Mouse (Mus musculus) lung, postnatal 0 days (tissue): ENCODE results near the gene Pram1.

Source experiments
- CTCF ChIP-seq: IDR thresholded peaks from 2 replicates; pipeline ENCODE4 v1.5.1; 2016; ENCODE audit warnings: antibody characterized with exemption, mild to moderate bottlenecking
- EP300 ChIP-seq: IDR thresholded peaks from 2 replicates; pipeline ENCODE4 v1.6.1; 2016; ENCODE audit warnings: antibody characterized with exemption, mild to moderate bottlenecking, control low read depth

DNA sequence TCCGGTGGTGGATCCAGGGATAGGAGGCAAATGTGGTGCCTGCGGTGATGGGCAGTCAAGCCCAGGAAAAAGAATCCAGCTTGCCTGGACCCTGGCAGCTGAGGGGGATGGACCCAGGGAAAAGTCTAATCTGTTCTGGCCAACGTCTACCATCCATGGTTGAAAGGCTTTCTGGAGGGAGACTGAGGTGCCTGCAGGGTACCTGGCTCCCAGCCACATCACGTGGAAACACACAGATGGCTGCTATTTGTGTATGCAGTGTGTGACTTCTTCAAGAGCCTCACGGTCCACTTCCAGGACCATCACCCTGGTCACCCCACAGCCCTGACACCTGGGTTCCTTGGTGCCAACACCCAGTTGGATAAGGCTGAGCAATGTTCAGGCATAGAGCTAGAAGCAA is 6.1 kb upstream of the Pram1 start:
- TF ChIP-seq CTCF: no peak
- TF ChIP-seq EP300: no peak
